Mouse (Mus musculus) cerebellum, postnatal 10 days (tissue): Measurements from ENCODE around the gene Ltb.

ENCODE experiments used
- DNase-seq, 2 experiments: peaks; one replicate each; pipeline ENCODE4 v3.0.0; 2021; ENCODE audit warnings: mixed read lengths in 2 of 2

Ltb gene

GRCm38 (mm10) chr17:35195631-35196320 lies 1.5 kb downstream of the Ltb start:
- DNase-seq = peak; percentile 84 to 86

- no peak for DNase-seq
Observed at GRCm38 (mm10) chr17:35196321-35196641, 2.0 kb downstream of the Ltb start.

GRCm38 (mm10) chr17:35197126-35197525 lies 2.9 kb downstream of the Ltb start:
- DNase-seq = no peak

GRCm38 (mm10) chr17:35198029-35198428 lies 3.8 kb downstream of the Ltb start:
- no peak for DNase-seq

GRCm38 (mm10) chr17:35198946-35199345 lies 4.7 kb downstream of the Ltb start:
- no peak for DNase-seq

GRCm38 (mm10) chr17:35200398-35200797 lies 6.2 kb downstream of the Ltb start:
- no peak for DNase-seq

GRCm38 (mm10) chr17:35201128-35201527 lies 6.9 kb downstream of the Ltb start:
- no peak for DNase-seq

- no peak for DNase-seq
Observed at GRCm38 (mm10) chr17:35201787-35202186, 7.5 kb downstream of the Ltb start, which contains the start of gene Tnf. Gene Tnf, minus strand, starts transcription at chr17:35202007.

- no peak for DNase-seq
Observed at GRCm38 (mm10) chr17:35202442-35202841, 8.2 kb downstream of the Ltb start.

GRCm38 (mm10) chr17:35204494-35205379 lies 10.5 kb downstream of the Ltb start, which contains the start of gene Lta:
Gene Lta, minus strand, starts transcription at chr17:35205351.
- DNase-seq = no peak

GRCm38 (mm10) chr17:35205380-35205769 lies 11.1 kb downstream of the Ltb start:
- DNase-seq = no peak

GRCm38 (mm10) chr17:35209785-35210535 lies 15.7 kb downstream of the Ltb start:
- DNase-seq = no peak

- no peak for DNase-seq
Observed at GRCm38 (mm10) chr17:35210593-35210992, 16.4 kb downstream of the Ltb start.

- no peak for DNase-seq
Observed at GRCm38 (mm10) chr17:35213071-35213470, 18.8 kb downstream of the Ltb start.

- DNase-seq = no peak
Observed at GRCm38 (mm10) chr17:35218516-35219193, 24.4 kb downstream of the Ltb start.

GRCm38 (mm10) chr17:35219601-35220041 lies 25.4 kb downstream of the Ltb start:
- no peak for DNase-seq

- no peak for DNase-seq
Observed at GRCm38 (mm10) chr17:35220156-35220952, 26.1 kb downstream of the Ltb start, which contains the start of gene Gm16181. Gene Gm16181, plus strand, starts transcription at chr17:35220834.

- DNase-seq = no peak
Observed at GRCm38 (mm10) chr17:35222299-35222698, 28.1 kb downstream of the Ltb start.

- no peak for DNase-seq
Observed at GRCm38 (mm10) chr17:35224641-35225040, 30.4 kb downstream of the Ltb start.

- no peak for DNase-seq
Observed at GRCm38 (mm10) chr17:35225456-35225855, 31.2 kb downstream of the Ltb start.

GRCm38 (mm10) chr17:35226561-35227046 lies 32.4 kb downstream of the Ltb start:
- DNase-seq = no peak

- DNase-seq = no peak
Observed at GRCm38 (mm10) chr17:35231022-35231421, 36.8 kb downstream of the Ltb start.
